Mouse (Mus musculus) lung, postnatal 0 days (tissue): Measurements from ENCODE around the gene Emcn. TPM values are rescaled to one million over a fixed set of nuclear protein-coding genes. Genes with fewer than 3 reads are reported as not detected.

Source experiments
- ATAC-seq: fragments of 200-750 bp; cut with Nextera tagmentation; 2 replicates; pipeline ENCODE4 v1.8.0; 2017; ENCODE audit warnings: moderate library complexity
- DNase-seq: peaks from one replicate; pipeline ENCODE4 v3.0.0-alpha.2; 2016; ENCODE audit warnings: low spot score
- H3K27ac ChIP-seq: fragments of 300-500 bp; sonication (generic); 2 replicates; pipeline ENCODE4 v1.5.1; 2014; ENCODE audit warnings: antibody characterized with exemption, mild to moderate bottlenecking, low read length, mixed read lengths
- H3K27me3 ChIP-seq: fragments of 300-500 bp; sonication (generic); replicated peaks from 2 replicates; pipeline ENCODE4 v1.6.1; 2014; ENCODE audit warnings: low read length, mixed read lengths; ENCODE audit not compliant: insufficient read depth
- H3K36me3 ChIP-seq: fragments of 300-500 bp; sonication (generic); 2 replicates; pipeline ENCODE4 v1.6.1; 2014; ENCODE audit warnings: low read length, mixed read lengths; ENCODE audit not compliant: insufficient read depth
- H3K4me1 ChIP-seq: fragments of 300-500 bp; sonication (generic); 2 replicates; pipeline ENCODE4 v1.6.1; 2014; ENCODE audit warnings: antibody characterized with exemption, low read depth, low read length, mixed read lengths; ENCODE audit not compliant: insufficient read depth
- H3K4me2 ChIP-seq: fragments of 300-500 bp; sonication (generic); replicated peaks from 2 replicates; pipeline ENCODE4 v1.6.1; 2014; ENCODE audit warnings: low read depth, mild to moderate bottlenecking, low read length, moderate library complexity, mixed read lengths
- H3K4me3 ChIP-seq: fragments of 300-500 bp; sonication (generic); 2 replicates; pipeline ENCODE4 v1.5.1; 2014; ENCODE audit warnings: low read depth, low read length
- H3K9ac ChIP-seq: fragments of 300-500 bp; sonication (generic); replicated peaks from 2 replicates; pipeline ENCODE4 v1.6.1; 2014; ENCODE audit warnings: low read depth, mild to moderate bottlenecking
- H3K9me3 ChIP-seq: fragments of 300-500 bp; sonication (generic); 2 replicates; pipeline ENCODE4 v1.6.1; 2016; ENCODE audit warnings: low read length, mixed read lengths
- CTCF ChIP-seq: IDR thresholded peaks from 2 replicates; pipeline ENCODE4 v1.5.1; 2016; ENCODE audit warnings: antibody characterized with exemption, mild to moderate bottlenecking
- EP300 ChIP-seq: IDR thresholded peaks from 2 replicates; pipeline ENCODE4 v1.6.1; 2016; ENCODE audit warnings: antibody characterized with exemption, mild to moderate bottlenecking, control low read depth
- WGBS: fragments of 180-500 bp; shearing (Covaris S2); extraction: QIAGEN DNeasy Blood & Tissue Kit; methylation state at CpG from one replicate; pipeline ENCODE4 v1.1.7; 2014; 5-methylcytosine and 5-hydroxymethylcytosine counted together
- polyA plus RNA-seq: library from polyadenylated mRNA; unstranded; fragments of >200 nt; fragmentation: Nextera tagmentation; extraction: Ambion mirVana; gene quantifications from 2 replicates; pipeline ENCODE4 v1.2.1, GENCODE M21; 2015

The Emcn gene
- polyA plus RNA-seq, 1 experiment from 2014 or later: 105 TPM

DNA sequence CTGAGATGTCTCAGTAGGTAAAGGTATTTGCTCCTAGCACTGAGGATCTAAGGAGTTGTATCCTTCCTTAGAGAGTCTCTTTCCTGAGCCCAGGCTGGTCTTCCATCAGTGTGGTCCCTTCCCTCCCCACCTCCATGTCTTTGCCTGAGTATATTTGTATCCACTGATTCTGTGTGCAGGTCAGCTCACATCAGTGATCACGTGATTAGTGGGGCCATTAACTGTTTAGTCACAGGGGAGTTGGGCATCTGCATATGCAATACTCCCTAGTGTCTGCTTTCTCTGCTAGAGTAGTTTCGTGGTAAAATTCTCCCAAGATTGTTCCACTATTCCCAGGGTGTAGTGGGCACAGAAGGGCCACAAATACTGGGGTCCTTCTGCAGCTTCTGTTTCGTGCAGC, 28.3 kb upstream of the Emcn start:
- ATAC-seq: no peak
- WGBS: 70% methylated on average over 3 of the region's 3 CpGs
- no peak for TF ChIP-seq EP300
- TF ChIP-seq CTCF: no peak

DNA sequence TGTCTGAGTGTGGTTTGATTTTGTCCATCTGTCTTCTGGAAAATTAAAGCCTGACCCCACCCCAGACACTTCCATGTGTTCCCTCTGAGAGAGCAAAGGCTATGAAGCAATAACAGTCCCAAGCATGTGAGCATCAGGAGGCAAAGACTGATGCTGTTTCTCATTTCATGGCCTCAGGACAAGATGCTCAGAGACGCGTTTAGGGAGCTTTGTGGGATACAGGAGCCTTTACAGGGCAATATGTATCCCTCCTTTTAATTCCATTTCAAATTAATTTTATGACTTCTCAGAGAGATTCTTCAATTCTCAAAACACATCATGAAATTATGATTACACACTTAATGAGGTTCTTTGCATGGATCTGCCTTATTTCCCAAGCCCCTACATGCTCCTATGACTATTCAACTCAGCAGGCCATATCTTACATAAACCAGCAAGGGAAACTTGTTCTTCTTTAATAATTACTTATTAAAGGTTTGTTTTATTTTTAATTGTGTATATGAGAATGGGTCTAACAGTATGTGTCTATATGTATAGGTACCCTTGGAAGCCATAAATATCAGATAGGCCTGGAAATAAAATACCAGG, 27.0 kb upstream of the Emcn start:
- no peak overlapping the region for H3K27ac ChIP-seq
- 79% methylated on average over 2 of the region's 2 CpGs for WGBS
- no peaks in the 10 kb centered on the region for H3K36me3 ChIP-seq

More for the DNA sequence above, 28.3 kb upstream of the Emcn start:
- no peaks in the 10 kb centered on the region for H3K27me3 ChIP-seq
- no peak overlapping the region for H3K9ac ChIP-seq
- no peak overlapping the region for H3K4me3 ChIP-seq
- no peaks in the 10 kb centered on the region for H3K9me3 ChIP-seq
- no peak for DNase-seq
- no peaks in the 10 kb centered on the region for H3K4me1 ChIP-seq
- H3K27ac ChIP-seq: no peak overlapping the region
- no peaks in the 10 kb centered on the region for H3K36me3 ChIP-seq
- H3K4me2 ChIP-seq: no peak overlapping the region

DNA sequence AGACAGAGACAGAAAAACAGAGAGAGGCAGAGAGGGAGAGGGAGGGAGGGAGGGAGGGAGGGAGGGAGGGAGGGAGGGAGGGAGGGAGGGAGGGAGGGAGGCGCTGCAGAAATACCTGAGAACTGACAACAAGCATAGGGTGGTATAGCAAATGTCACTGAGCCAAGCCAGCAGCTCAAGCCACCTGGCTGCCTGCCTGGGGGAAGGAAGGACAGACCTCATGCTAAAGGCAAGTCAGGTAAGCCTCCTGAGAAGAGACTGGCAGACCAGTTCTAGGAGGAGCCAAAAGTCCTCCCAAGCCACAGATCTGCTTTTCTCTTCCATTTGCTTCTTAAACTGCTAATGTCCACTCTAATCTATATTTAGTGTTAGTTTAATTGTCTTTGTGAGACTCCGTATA, 22.5 kb upstream of the Emcn start:
- TF ChIP-seq EP300 (no peak), CTCF (no peak)
- DNase-seq (no peak), ATAC-seq (no peak)
- no peak overlapping the region for H3K4me2 ChIP-seq
- no peak overlapping the region for H3K4me3 ChIP-seq
- no peak overlapping the region for H3K9ac ChIP-seq
- 81% methylated on average over 2 of the region's 2 CpGs for WGBS
- H3K36me3 ChIP-seq: no peaks in the 10 kb centered on the region
- no peaks in the 10 kb centered on the region for H3K9me3 ChIP-seq
- H3K4me1 ChIP-seq: no peaks in the 10 kb centered on the region
- H3K27me3 ChIP-seq: no peaks in the 10 kb centered on the region
- H3K27ac ChIP-seq: no peak overlapping the region

More for the DNA sequence above, 27.0 kb upstream of the Emcn start:
- no peak overlapping the region for H3K4me2 ChIP-seq
- no peak for ATAC-seq
- H3K27me3 ChIP-seq: no peaks in the 10 kb centered on the region
- no peaks in the 10 kb centered on the region for H3K9me3 ChIP-seq
- H3K4me1 ChIP-seq: no peaks in the 10 kb centered on the region
- H3K9ac ChIP-seq: no peak overlapping the region
- no peak for DNase-seq
- TF ChIP-seq CTCF (no peak), EP300 (no peak)
- H3K4me3 ChIP-seq: no peak overlapping the region

DNA sequence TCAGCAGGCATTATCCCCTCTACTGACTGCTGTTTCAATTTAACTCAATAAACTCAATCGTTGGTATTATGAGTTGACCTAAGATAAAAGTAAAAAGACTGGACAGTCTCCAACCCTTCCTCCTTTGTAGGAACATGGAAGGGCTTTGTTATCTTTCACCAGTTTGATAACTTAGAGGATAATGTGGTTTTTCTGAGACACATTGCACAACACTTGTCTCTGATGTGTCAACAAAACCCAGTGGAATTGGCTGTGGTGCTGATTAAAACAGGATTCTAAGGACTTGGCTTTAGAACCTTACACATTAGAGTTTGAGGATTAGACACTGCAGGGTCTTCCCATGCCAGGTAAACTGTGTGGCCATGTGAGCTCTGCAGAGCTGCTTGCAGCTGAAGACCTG, 20.9 kb upstream of the Emcn start:
- H3K27ac ChIP-seq: no peak overlapping the region
- H3K36me3 ChIP-seq: no peaks in the 10 kb centered on the region
- ATAC-seq (no peak), DNase-seq (no peak)
- 36% methylated on average over 1 of the region's 1 CpGs for WGBS
- no peak overlapping the region for H3K4me3 ChIP-seq
- H3K4me2 ChIP-seq: no peak overlapping the region
- H3K27me3 ChIP-seq: no peaks in the 10 kb centered on the region
- TF ChIP-seq EP300 (no peak), CTCF (no peak)
- no peak overlapping the region for H3K9ac ChIP-seq
- no peaks in the 10 kb centered on the region for H3K4me1 ChIP-seq
- H3K9me3 ChIP-seq: no peaks in the 10 kb centered on the region

DNA sequence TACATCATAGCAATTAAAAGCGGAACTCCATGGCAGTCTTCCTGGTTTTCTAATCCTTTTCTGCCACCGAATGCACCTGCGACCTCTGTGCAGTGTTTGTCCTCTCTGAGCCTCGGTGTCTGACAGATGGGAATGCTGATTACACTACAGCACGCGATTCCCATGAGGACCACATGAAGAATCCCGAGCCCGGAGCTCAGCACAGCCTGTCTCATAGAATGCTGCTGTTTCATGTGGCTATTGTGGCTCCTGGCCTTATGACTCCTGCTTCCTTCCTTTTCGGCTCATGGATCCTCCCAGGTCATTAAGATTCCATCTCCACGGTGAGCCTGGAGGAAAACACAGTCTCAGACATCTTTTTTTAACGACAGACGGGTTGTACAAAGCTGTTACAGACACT, 18.6 kb upstream of the Emcn start:
- Histone ChIP-seq H3K27ac (no peak overlapping the region), H3K4me1 (no peaks in the 10 kb centered on the region), H3K9me3 (no peaks in the 10 kb centered on the region), H3K4me3 (no peak overlapping the region), H3K36me3 (no peaks in the 10 kb centered on the region), H3K27me3 (no peaks in the 10 kb centered on the region), H3K4me2 (no peak overlapping the region), H3K9ac (no peak overlapping the region)
- ATAC-seq (peak; percentile 57), DNase-seq (peak; percentile 34)
- 47% methylated on average over 12 of the region's 12 CpGs for WGBS
- no peak for TF ChIP-seq CTCF
- no peak for TF ChIP-seq EP300

DNA sequence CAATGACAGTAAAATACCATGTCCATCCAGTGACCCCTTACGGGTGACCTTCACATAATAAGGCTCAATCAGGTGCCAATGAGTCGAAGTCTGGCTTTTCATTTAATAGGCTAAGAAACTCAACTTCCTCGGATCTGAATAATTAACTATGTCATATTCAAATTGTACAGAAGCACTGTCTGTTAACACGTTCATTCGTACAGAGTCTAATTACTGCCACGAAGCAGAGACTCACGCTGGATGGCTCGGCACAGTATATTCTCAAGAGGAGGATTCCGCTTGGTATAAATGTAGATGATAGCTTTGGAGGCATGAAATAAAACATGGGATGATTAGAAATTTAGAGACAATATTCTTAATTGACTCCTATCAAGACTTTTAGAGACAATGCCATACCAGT, 11.0 kb upstream of the Emcn start:
- no peak overlapping the region for H3K9ac ChIP-seq

DNA sequence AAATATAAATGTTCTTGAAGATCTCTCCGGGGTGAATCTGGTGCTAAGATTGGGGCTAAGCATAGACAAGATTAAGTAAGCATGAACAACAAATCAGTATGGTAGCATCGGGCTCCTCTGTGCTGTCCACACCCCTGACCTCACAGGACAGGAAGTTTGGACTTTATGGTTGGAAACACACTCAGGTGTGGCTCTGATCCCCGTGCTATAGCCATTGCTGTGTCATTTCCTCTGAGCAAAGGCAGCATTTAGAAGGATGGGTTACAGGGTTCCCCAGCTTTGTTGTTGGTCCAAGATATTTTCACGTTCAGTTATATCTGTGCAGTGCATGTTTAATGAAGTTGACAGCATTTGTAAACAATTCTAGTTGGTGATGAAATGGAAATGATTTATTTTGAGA, 9.9 kb upstream of the Emcn start:
- no peak overlapping the region for H3K4me2 ChIP-seq
- 33% methylated on average over 4 of the region's 4 CpGs for WGBS
- ATAC-seq (peak; percentile 84), DNase-seq (peak; percentile 46)
- peaks cover 2% of the 10 kb centered on the region; the same call in 1 of the 2 replicates for H3K4me1 ChIP-seq
- peak; percentile 79 for TF ChIP-seq EP300
- TF ChIP-seq CTCF: no peak
- no peaks in the 10 kb centered on the region for H3K36me3 ChIP-seq
- no peak overlapping the region for H3K4me3 ChIP-seq
- 0 out of 2 replicates have a peak overlapping the region, but pooled peaks have one; percentile 47 for H3K27ac ChIP-seq
- H3K9me3 ChIP-seq: no peaks in the 10 kb centered on the region
- no peak overlapping the region for H3K9ac ChIP-seq
- H3K27me3 ChIP-seq: no peaks in the 10 kb centered on the region

More for the DNA sequence above, 11.0 kb upstream of the Emcn start:
- Histone ChIP-seq H3K27ac (no peak overlapping the region), H3K9me3 (no peaks in the 10 kb centered on the region), H3K4me2 (no peak overlapping the region), H3K4me3 (no peak overlapping the region), H3K36me3 (no peaks in the 10 kb centered on the region), H3K4me1 (peaks cover 2% of the 10 kb centered on the region; the same call in 1 of the 2 replicates), H3K27me3 (no peaks in the 10 kb centered on the region)
- DNase-seq (no peak), ATAC-seq (no peak)
- 84% methylated on average over 9 of the region's 9 CpGs for WGBS
- TF ChIP-seq EP300 (no peak), CTCF (no peak)
